ENCODE assay signal across 17 mouse cellular contexts in genomic region chr5:146893478-146894182, GRCm38 (mm10). TPM values are rescaled to one million over a fixed set of nuclear protein-coding genes. Genes with fewer than 3 reads are reported as not detected.
A peak's percentile ranks its signal among the peaks of the same experiment; 100 is the strongest.
DNase-seq lines count a peak whose midpoint lies in the region; ATAC-seq and TF ChIP-seq lines count a peak whose summit lies in the region.
"Had no signal": no experiment of that assay in that cellular context is flagged by ENCODE, and none has a peak within 500 bp of the region (broad histone marks: within the 10 kb centered on the region; RNA-seq: fewer than 3 reads in every experiment).

No protein-coding gene starts in this region.

- no peak for DNase-seq in gastrocnemius, adult 2 months
- no peak for DNase-seq in gastrocnemius, postnatal 10 days
- no peak for DNase-seq in lung, adult 2 months
- no peak for DNase-seq in lung, postnatal 25 days (ENCODE audit: low spot score)
- peak; percentile 30 for DNase-seq in naive thymus-derived CD4-positive, alpha-beta T cell, adult 2 months (ENCODE audit: low read depth)
- DNase-seq in heart, postnatal 10 days = no peak
- DNase-seq: heart, postnatal 14 days; kidney, adult 18-20 months; layer of hippocampus, adult 9-11 months; liver, embryonic 13.5 days; thymus, postnatal 36 days had no signal

- H3K9ac ChIP-seq in ES-Bruce4 (ENCODE audit: low read depth, poor library complexity, severe bottlenecking) = no peak overlapping the region
- H3K9ac ChIP-seq: liver, embryonic 13.5 days had no signal

- WGBS in lung, adult 2 months = 89% methylated on average over 11 of the region's 11 CpGs

- H3K27me3 ChIP-seq in ES-Bruce4 (ENCODE audit: control insufficient read depth, insufficient read depth, low read length, poor library complexity, severe bottlenecking) = no peaks in the 10 kb centered on the region

- H3K36me3 ChIP-seq in ES-Bruce4 (ENCODE audit: control insufficient read depth, insufficient read depth, low read length, poor library complexity, severe bottlenecking) = no peaks in the 10 kb centered on the region
- H3K36me3 ChIP-seq: liver, embryonic 13.5 days had no signal

- no peak for ATAC-seq in monocyte, adult 5-6 weeks (replicated peaks; ENCODE audit: insufficient number of reproducible peaks, low FRiP score, low TSS enrichment, poor library complexity, severe bottlenecking)
- ATAC-seq: activated CD4-positive, CD25-positive, alpha-beta regulatory T cell, adult 4 months; forebrain, embryonic 16.5 days had no signal

- intact Hi-C loops in gastrocnemius, adult 2 months (cut with DNase I) = no loop called here
- intact Hi-C loops in heart, postnatal 10 days (cut with DNase I) = no loop called here

- no peaks in the 10 kb centered on the region; the same call in 1 of the 2 replicates for H3K4me1 ChIP-seq in lung, adult 2 months (ENCODE audit: control insufficient read depth, insufficient read depth, low read length)
- H3K4me1 ChIP-seq in ES-Bruce4 (ENCODE audit: control insufficient read depth, insufficient read depth, low read length) = peaks cover 2% of the 10 kb centered on the region

- no peak overlapping the region for H3K27ac ChIP-seq in gastrocnemius, adult 2 months
- H3K27ac ChIP-seq in ES-Bruce4 (ENCODE audit: insufficient read depth, low read length) = peak overlapping the region; percentile 60; the same call in 1 of the 2 replicates
- H3K27ac ChIP-seq: liver, embryonic 13.5 days had no signal

- TF ChIP-seq CTCF in gastrocnemius, adult 2 months (IDR thresholded peaks at IDR 0.05) = peak; percentile 54
- peak; percentile 30; the same call in 1 of the 2 replicates for TF ChIP-seq CTCF in lung, adult 2 months (IDR thresholded peaks at IDR 0.05; ENCODE audit: insufficient read depth, low read length)
- peak; percentile 56 for TF ChIP-seq CTCF in ES-Bruce4 (IDR thresholded peaks at IDR 0.05; ENCODE audit: low read depth, low read length)

- no peak for TF ChIP-seq EP300 in ES-Bruce4 (IDR thresholded peaks at IDR 0.05; ENCODE audit: insufficient read depth, low read depth, low read length)

- H3K4me3 ChIP-seq in gastrocnemius, adult 2 months = no peak overlapping the region
- H3K4me3 ChIP-seq in lung, adult 2 months (replicated peaks; ENCODE audit: extremely low read depth, low read depth, low read length) = no peak overlapping the region
- no peak overlapping the region for H3K4me3 ChIP-seq in ES-Bruce4 (ENCODE audit: low read depth, low read length)
- H3K4me3 ChIP-seq: liver, embryonic 13.5 days had no signal

- H3K9me3 ChIP-seq in ES-Bruce4 (replicated peaks; ENCODE audit: control insufficient read depth, insufficient read depth, low read length, poor library complexity, severe bottlenecking) = 0 out of 2 replicates have a peak, but pooled peaks cover 6% of the 10 kb centered on the region
- H3K9me3 ChIP-seq: liver, embryonic 13.5 days had no signal

- no peak for TF ChIP-seq POLR2A in lung, adult 2 months (IDR thresholded peaks at IDR 0.05; ENCODE audit: borderline replicate concordance, extremely low read depth, low read depth, low read length)
- TF ChIP-seq POLR2A in ES-Bruce4 (IDR thresholded peaks at IDR 0.05; ENCODE audit: insufficient read depth, low read length) = no peak

RNA-seq across cellular contexts. Expression of gene Rasl11a, which starts 48.8 kb away (rescaled TPM):
- total RNA-seq in gastrocnemius, adult 2 months (2021) = 1 to 10 TPM; 1.7 to 2.0 TPM
- total RNA-seq in gastrocnemius, postnatal 10 days (2021) = 1 to 10 TPM; 3.9 to 5.1 TPM
- 20.5 and 26.7 TPM in 2 replicates for polyA plus RNA-seq in lung, adult 2 months (2012; rRNA removed)
- polyA plus RNA-seq in ES-Bruce4 (2011; ENCODE audit: insufficient read depth, insufficient read length, low read depth, missing spikeins) = 3.2 and 3.8 TPM in 2 replicates
- total RNA-seq in monocyte, adult 5-6 weeks (2017) = not detected in 3 replicates
- 1 to 10 TPM; 5.9 to 7.5 TPM for total RNA-seq in heart, postnatal 10 days (2021)
- total RNA-seq: granulocyte monocyte progenitor cell, adult 5-6 weeks; megakaryocyte-erythroid progenitor cell, adult 5-6 weeks had no signal

RNA-seq across cellular contexts. Expression of gene Gtf3a, which starts 54.8 kb away (rescaled TPM):
- total RNA-seq in gastrocnemius, adult 2 months (2021) = 10 to 100 TPM; 25.7 to 31.9 TPM
- 10 to 100 TPM; 31.7 to 33.3 TPM for total RNA-seq in gastrocnemius, postnatal 10 days (2021)
- polyA plus RNA-seq in lung, adult 2 months (2012; rRNA removed) = 35.2 and 52.8 TPM in 2 replicates
- polyA plus RNA-seq in ES-Bruce4 (2011; ENCODE audit: insufficient read depth, insufficient read length, low read depth, missing spikeins) = 75.9 and 80.6 TPM in 2 replicates
- total RNA-seq in monocyte, adult 5-6 weeks (2017) = 86.3 to 99.1 TPM (median 88.2 TPM) in 3 replicates
- 10 to 100 TPM; 23.3 to 27.7 TPM for total RNA-seq in heart, postnatal 10 days (2021)
